Mouse (Mus musculus) right cerebral cortex, postnatal 14 days (tissue): ENCODE data around the gene Olfr1107.

Experiments used
- DNase-seq: peaks from one replicate; pipeline ENCODE4 v3.0.0; 2022

The Olfr1107 gene

GRCm38 (mm10) chr2:87075717-87076116, at the start of gene Olfr1107:
TSS of gene Olfr1107 (minus strand) at chr2:87075817.
- DNase-seq = no peak

- no peak for DNase-seq
These were observed 38.9 kb upstream of the Olfr1107 start, which contains the start of gene Olfr259 for GRCm38 (mm10) chr2:87114467-87114866. TSS of gene Olfr259 (minus strand) at chr2:87114567.

GRCm38 (mm10) chr2:87095908-87096307, 20.3 kb upstream of the Olfr1107 start, which contains the start of gene Olfr1109:
TSS of gene Olfr1109 (minus strand) at chr2:87096008.
- no peak for DNase-seq

- DNase-seq = no peak
These were observed 23.4 kb downstream of the Olfr1107 start, which contains the start of gene Olfr1106 for GRCm38 (mm10) chr2:87052173-87052572. TSS of gene Olfr1106 (minus strand) at chr2:87052273.

GRCm38 (mm10) chr2:87036431-87036830, 39.2 kb downstream of the Olfr1107 start, which contains the start of gene Olfr1105:
TSS of gene Olfr1105 (minus strand) at chr2:87036531.
- no peak for DNase-seq

GRCm38 (mm10) chr2:87026980-87027379, 48.6 kb downstream of the Olfr1107 start, which contains the start of gene Olfr1104:
TSS of gene Olfr1104 (minus strand) at chr2:87027080.
- no peak for DNase-seq
